9 mouse cellular contexts compared by ENCODE assay signal in genomic region chr5:122379374-122380155, GRCm38 (mm10). TPM values are rescaled to one million over a fixed set of nuclear protein-coding genes. Genes with fewer than 3 reads are reported as not detected.
DNase-seq lines count a peak whose midpoint lies in the region; ATAC-seq and TF ChIP-seq lines count a peak whose summit lies in the region.
"Had no signal": no experiment of that assay in that cellular context is flagged by ENCODE, and none has a peak within 500 bp of the region (broad histone marks: within the 10 kb centered on the region; RNA-seq: fewer than 3 reads in every experiment).

No protein-coding gene starts in this region.

- TF ChIP-seq RAD21 in MEL (IDR thresholded peaks at IDR 0.05; ENCODE audit: low read depth, low read length): peak; percentile 46

- no peak overlapping the region for H3K27ac ChIP-seq in MEL (ENCODE audit: control insufficient read depth, low read depth, low read length)
- H3K27ac ChIP-seq in forebrain, embryonic 12.5 days: no peak overlapping the region
- no peak overlapping the region for H3K27ac ChIP-seq in hindbrain, embryonic 12.5 days
- H3K27ac ChIP-seq: macrophage had no signal

- TF ChIP-seq POLR2A in MEL (IDR thresholded peaks at IDR 0.05; ENCODE audit: control insufficient read depth in 1 of 2, insufficient read depth in 1 of 2, low read depth in 1 of 2, low read length in 2 of 2, poor library complexity in 1 of 2): no peak

- H3K4me3 ChIP-seq in MEL (ENCODE audit: control insufficient read depth in 1 of 2, insufficient read depth in 1 of 2, low read depth in 2 of 2, low read length in 2 of 2): no peak overlapping the region
- H3K4me3 ChIP-seq in forebrain, embryonic 12.5 days (replicated peaks): no peak overlapping the region
- H3K4me3 ChIP-seq in hindbrain, embryonic 12.5 days: no peak overlapping the region

- H3K4me2 ChIP-seq in forebrain, embryonic 12.5 days: no peak overlapping the region
- H3K4me2 ChIP-seq in hindbrain, embryonic 12.5 days (replicated peaks): no peak overlapping the region

- H3K36me3 ChIP-seq in MEL (ENCODE audit: control insufficient read depth in 1 of 2, insufficient read depth in 2 of 2, low read length in 2 of 2): peaks cover 0 to 12% of the 10 kb centered on the region in 2 experiments; a peak in 3 of 4 replicates
- peaks cover 52% of the 10 kb centered on the region for H3K36me3 ChIP-seq in forebrain, embryonic 12.5 days (replicated peaks)
- peaks cover 50% of the 10 kb centered on the region for H3K36me3 ChIP-seq in hindbrain, embryonic 12.5 days

- peak; percentile 83 for DNase-seq in MEL (ENCODE audit: low read depth, low spot score)
- DNase-seq in c-Kit-positive CD71-positive TER-119-negative erythroid progenitor cells, embryonic 14.5 days (ENCODE audit: low read depth): peak; percentile 63
- peak; percentile 81 to 83 for DNase-seq in layer of hippocampus, postnatal 10 days (ENCODE audit: low spot score in 2 of 2)
- DNase-seq in lung, postnatal 10 days: peak; percentile 82
- peak; percentile 89 for DNase-seq in retina, postnatal 1 day
- DNase-seq in thymus, postnatal 25 days: peak; percentile 75

- peak; percentile 53; the same call in 1 of the 2 replicates for ATAC-seq in forebrain, embryonic 12.5 days (ENCODE audit: low FRiP score)
- ATAC-seq in hindbrain, embryonic 12.5 days (ENCODE audit: low FRiP score): peak; percentile 58

- H3K79me2 ChIP-seq in MEL (ENCODE audit: control insufficient read depth, insufficient read depth, low read length, poor library complexity): peaks cover 2% of the 10 kb centered on the region; the same call in 1 of the 2 replicates

- no peaks in the 10 kb centered on the region for H3K4me1 ChIP-seq in MEL (ENCODE audit: control insufficient read depth in 1 of 2, insufficient read depth in 2 of 2, low read length in 2 of 2)
- H3K4me1 ChIP-seq in forebrain, embryonic 12.5 days: no peaks in the 10 kb centered on the region
- H3K4me1 ChIP-seq in hindbrain, embryonic 12.5 days: no peaks in the 10 kb centered on the region

- H3K27me3 ChIP-seq in MEL (ENCODE audit: control insufficient read depth in 1 of 2, insufficient read depth in 2 of 2, low read length in 2 of 2): no peaks in the 10 kb centered on the region
- H3K27me3 ChIP-seq in forebrain, embryonic 12.5 days: no peaks in the 10 kb centered on the region
- no peaks in the 10 kb centered on the region for H3K27me3 ChIP-seq in hindbrain, embryonic 12.5 days

- TF ChIP-seq CTCF in MEL (IDR thresholded peaks at IDR 0.05 in 2 of 3, conservative IDR thresholded peaks at IDR 0.05 in 1 of 3; ENCODE audit: control insufficient read depth in 1 of 3, insufficient read depth in 1 of 3, low read depth in 2 of 3, low read length in 3 of 3, poor library complexity in 1 of 3, severe bottlenecking in 1 of 3): peak; percentile 78 to 93 (median 84)

- no peak for TF ChIP-seq EP300 in MEL (IDR thresholded peaks at IDR 0.05; ENCODE audit: low read depth in 1 of 2, low read length in 2 of 2)

- WGBS in forebrain, embryonic 12.5 days: 59% methylated on average over 11 of the region's 11 CpGs
- WGBS in hindbrain, embryonic 12.5 days: 60% methylated on average over 11 of the region's 11 CpGs

- H3K9ac ChIP-seq in MEL (ENCODE audit: control insufficient read depth, low read depth, low read length, poor library complexity, severe bottlenecking): no peak overlapping the region
- H3K9ac ChIP-seq in forebrain, embryonic 12.5 days: no peak overlapping the region
- no peak overlapping the region for H3K9ac ChIP-seq in hindbrain, embryonic 12.5 days

- H3K9me3 ChIP-seq in MEL (replicated peaks; ENCODE audit: insufficient read depth, low read length): no peaks in the 10 kb centered on the region
- H3K9me3 ChIP-seq in forebrain, embryonic 12.5 days: no peaks in the 10 kb centered on the region
- no peaks in the 10 kb centered on the region for H3K9me3 ChIP-seq in hindbrain, embryonic 12.5 days (replicated peaks)

TF ChIP-seq in MEL, 35 proteins besides CTCF, POLR2A, EP300 and RAD21:
- TF ChIP-seq ZC3H11A (IDR thresholded peaks at IDR 0.05; ENCODE audit: low read depth, low read length): peak; percentile 35
- TF ChIP-seq BHLHE40 (IDR thresholded peaks at IDR 0.05; ENCODE audit: borderline replicate concordance, low read depth, low read length): no peak
- TF ChIP-seq SMC3 (IDR thresholded peaks at IDR 0.05; ENCODE audit: low read depth, low read length): peak; percentile 78
- no peak for TF ChIP-seq TAL1 (IDR thresholded peaks at IDR 0.05; ENCODE audit: low read length)
- TF ChIP-seq TBP (IDR thresholded peaks at IDR 0.05; ENCODE audit: low read depth, low read length): 0 out of 2 replicates have a peak, but pooled peaks have one; percentile 11
- TF ChIP-seq NELFE (IDR thresholded peaks at IDR 0.05; ENCODE audit: low read depth, low read length): no peak
TF ChIP-seq in MEL: peak in this region for 3.

RNA-seq across cellular contexts. Expression of gene Fam216a, which starts 7.4 kb away (rescaled TPM):
- total RNA-seq in MEL (2012; rRNA removed): 68.9 and 73.8 TPM in 2 replicates
- 100 to 1,000 TPM in 1 of 2 experiments, not detected in 1; 100 TPM for polyA plus RNA-seq in MEL (2012; ENCODE audit: insufficient read depth in 1 of 2, insufficient read length in 2 of 2, low read depth in 1 of 2, low replicate concordance in 2 of 2, missing spikeins in 1 of 2)
- polyA plus RNA-seq in forebrain, embryonic 12.5 days (2016; fragmentation: Nextera tagmentation; extraction: Ambion mirVana): 106 and 115 TPM in 2 replicates
- 107 and 114 TPM in 2 replicates for polyA plus RNA-seq in hindbrain, embryonic 12.5 days (2016; fragmentation: Nextera tagmentation; extraction: Ambion mirVana)
- 10 to 100 TPM; 77.7 to 81.3 TPM for total RNA-seq in layer of hippocampus, postnatal 10 days (2021)

RNA-seq across cellular contexts. Expression of gene Gpn3, which starts 7.9 kb away (rescaled TPM):
- total RNA-seq in MEL (2012; rRNA removed): 81.1 and 85.6 TPM in 2 replicates
- 10 to 100 TPM in 1 of 2 experiments, not detected in 1; 89.9 TPM for polyA plus RNA-seq in MEL (2012; ENCODE audit: insufficient read depth in 1 of 2, insufficient read length in 2 of 2, low read depth in 1 of 2, low replicate concordance in 2 of 2, missing spikeins in 1 of 2)
- 60.5 and 62.6 TPM in 2 replicates for polyA plus RNA-seq in forebrain, embryonic 12.5 days (2016; fragmentation: Nextera tagmentation; extraction: Ambion mirVana)
- polyA plus RNA-seq in hindbrain, embryonic 12.5 days (2016; fragmentation: Nextera tagmentation; extraction: Ambion mirVana): 52.0 and 52.2 TPM in 2 replicates
- total RNA-seq in layer of hippocampus, postnatal 10 days (2021): 10 to 100 TPM; 26.7 to 29.1 TPM

RNA-seq across cellular contexts. Expression of gene Arpc3, which starts 12.1 kb away (rescaled TPM):
- total RNA-seq in MEL (2012; rRNA removed): 406 and 433 TPM in 2 replicates
- 1,000 to 10,000 TPM in 1 of 2 experiments, 100 to 1,000 TPM in 1; 365 to 1,109 TPM for polyA plus RNA-seq in MEL (2012; ENCODE audit: insufficient read depth in 1 of 2, insufficient read length in 2 of 2, low read depth in 1 of 2, low replicate concordance in 2 of 2, missing spikeins in 1 of 2)
- 111 and 128 TPM in 2 replicates for polyA plus RNA-seq in forebrain, embryonic 12.5 days (2016; fragmentation: Nextera tagmentation; extraction: Ambion mirVana)
- polyA plus RNA-seq in hindbrain, embryonic 12.5 days (2016; fragmentation: Nextera tagmentation; extraction: Ambion mirVana): 115 and 134 TPM in 2 replicates
- 100 to 1,000 TPM; 287 to 319 TPM for total RNA-seq in layer of hippocampus, postnatal 10 days (2021)

RNA-seq across cellular contexts. Expression of gene Vps29, which starts 25.4 kb away (rescaled TPM):
- total RNA-seq in MEL (2012; rRNA removed): 91.9 and 92.1 TPM in 2 replicates
- polyA plus RNA-seq in MEL (2012; ENCODE audit: insufficient read depth in 1 of 2, insufficient read length in 2 of 2, low read depth in 1 of 2, low replicate concordance in 2 of 2, missing spikeins in 1 of 2): 100 to 1,000 TPM; 101 to 424 TPM
- 174 and 186 TPM in 2 replicates for polyA plus RNA-seq in forebrain, embryonic 12.5 days (2016; fragmentation: Nextera tagmentation; extraction: Ambion mirVana)
- polyA plus RNA-seq in hindbrain, embryonic 12.5 days (2016; fragmentation: Nextera tagmentation; extraction: Ambion mirVana): 207 and 212 TPM in 2 replicates
- 100 to 1,000 TPM; 213 to 228 TPM for total RNA-seq in layer of hippocampus, postnatal 10 days (2021)

RNA-seq across cellular contexts. Expression of gene Rad9b, which starts 25.5 kb away (rescaled TPM):
- 7.3 and 9.1 TPM in 2 replicates for total RNA-seq in MEL (2012; rRNA removed)
- polyA plus RNA-seq in MEL (2012; ENCODE audit: insufficient read depth in 1 of 2, insufficient read length in 2 of 2, low read depth in 1 of 2, low replicate concordance in 2 of 2, missing spikeins in 1 of 2): 10 to 100 TPM in 1 of 2 experiments, not detected in 1; 11.1 TPM
- polyA plus RNA-seq in forebrain, embryonic 12.5 days (2016; fragmentation: Nextera tagmentation; extraction: Ambion mirVana): 12.7 and 15.8 TPM in 2 replicates
- 13.3 and 15.6 TPM in 2 replicates for polyA plus RNA-seq in hindbrain, embryonic 12.5 days (2016; fragmentation: Nextera tagmentation; extraction: Ambion mirVana)
- total RNA-seq in layer of hippocampus, postnatal 10 days (2021): 1 to 10 TPM; 5.1 to 5.4 TPM
